Mouse (Mus musculus): ENCODE results near the gene Ppfia1. TPM values are rescaled to one million over a fixed set of nuclear protein-coding genes. Genes with fewer than 3 reads are reported as not detected.

Ppfia1 gene
- polyA plus RNA-seq, 1 experiment from 2014 or later, result 43.2 TPM

DNA sequence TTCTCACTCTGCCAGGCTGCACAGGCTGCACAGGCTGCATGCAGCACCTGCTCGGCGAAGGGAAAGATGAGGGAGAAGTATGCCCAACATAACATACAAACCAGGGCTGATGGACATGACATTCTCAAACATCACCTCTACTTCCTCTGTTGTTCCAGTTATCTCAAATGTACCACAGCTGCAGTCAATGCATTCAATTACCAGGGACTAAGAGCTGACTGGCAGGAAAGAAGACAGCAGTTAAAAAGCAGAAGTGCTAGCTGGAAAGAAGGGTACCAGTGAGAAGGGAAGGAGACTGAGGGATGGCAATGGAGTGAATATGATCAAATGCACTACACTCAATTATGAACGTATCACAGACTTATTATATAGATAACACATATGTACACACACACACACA is 17.2 kb downstream of the Ppfia1 start:
- Histone ChIP-seq H3K27ac (ENCODE audit: low read depth, low read length) (no peak overlapping the region), H3K4me2 (no peak overlapping the region), H3K36me3 (ENCODE audit: control insufficient read depth, insufficient read depth, low read length) (no peaks in the 10 kb centered on the region), H3K9ac (ENCODE audit: low read length) (no peak overlapping the region), H3K4me3 (ENCODE audit: low read depth, low read length) (no peak overlapping the region), H3K27me3 (ENCODE audit: control insufficient read depth, insufficient read depth, low read length) (no peaks in the 10 kb centered on the region), H3K9me3 (ENCODE audit: control insufficient read depth, low read length) (no peaks in the 10 kb centered on the region), H3K4me1 (ENCODE audit: control insufficient read depth, insufficient read depth, low read length) (no peaks in the 10 kb centered on the region)
- ATAC-seq (ENCODE audit: low FRiP score), result no peak
- no peak for DNase-seq (ENCODE audit: low spot score, missing footprints)
- WGBS, result 94% methylated on average over 3 of the region's 3 CpGs

DNA sequence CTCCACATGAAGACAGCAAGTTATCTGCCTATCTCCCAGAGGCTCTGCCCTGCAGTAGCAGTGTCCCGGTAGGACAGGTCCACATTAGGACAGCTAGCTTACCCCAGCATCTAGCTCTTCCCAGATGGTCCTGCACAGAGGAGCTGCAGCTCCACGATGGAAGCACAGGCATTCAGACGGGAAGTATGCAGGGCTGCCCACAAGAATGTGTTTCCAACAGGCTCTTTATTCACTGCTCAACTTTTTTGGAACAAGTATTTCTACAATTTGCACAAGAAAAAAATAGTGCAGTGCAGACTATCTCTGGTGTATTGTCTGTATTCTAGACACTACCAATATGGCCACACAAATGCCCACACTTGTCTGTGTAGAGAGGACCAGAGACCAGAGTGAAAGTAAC is 18.8 kb downstream of the Ppfia1 start:
- H3K27ac ChIP-seq (ENCODE audit: low read depth, low read length), result no peak overlapping the region

DNA sequence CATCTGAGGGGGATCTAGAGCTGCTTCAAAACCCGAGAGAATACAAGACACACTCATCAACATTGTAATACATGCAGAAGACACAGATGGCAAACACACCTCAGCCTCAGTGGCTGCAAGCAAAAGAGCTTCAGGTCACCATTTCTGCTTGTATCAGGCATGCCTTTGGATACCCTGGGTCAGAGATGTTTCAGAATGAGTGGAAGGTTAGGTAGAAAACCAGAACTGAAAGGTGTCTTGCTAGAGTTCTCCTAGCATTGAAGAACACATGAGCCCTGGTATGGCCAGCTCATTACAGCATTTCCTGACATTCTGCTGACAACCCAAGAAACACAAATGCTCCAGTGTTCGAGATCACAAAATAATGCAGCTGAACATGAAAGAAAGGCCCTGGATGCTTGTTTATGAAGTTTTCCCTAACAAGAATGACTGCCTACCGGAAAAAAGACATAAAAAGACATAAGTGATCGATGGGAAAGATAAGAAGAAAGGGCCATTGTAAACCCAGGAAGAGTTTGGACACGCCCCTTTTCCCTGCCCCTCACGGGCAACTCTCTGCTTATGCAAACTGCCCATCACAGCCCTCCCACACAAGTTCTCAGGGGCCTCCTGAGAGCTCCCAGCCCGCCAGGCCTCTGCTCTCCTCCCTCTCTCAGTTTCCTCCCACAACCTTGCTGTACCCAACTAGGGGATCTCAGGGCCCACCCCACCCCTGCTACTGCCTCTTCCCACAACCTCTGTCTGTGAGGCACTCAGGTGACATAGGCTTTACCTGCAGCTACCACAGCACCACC is 21.7 kb downstream of the Ppfia1 start:
- DNase-seq (ENCODE audit: low spot score, missing footprints), result no peak

More for the DNA sequence above, 18.8 kb downstream of the Ppfia1 start:
- Histone ChIP-seq H3K36me3 (ENCODE audit: control insufficient read depth, insufficient read depth, low read length) (no peaks in the 10 kb centered on the region), H3K4me3 (ENCODE audit: low read depth, low read length) (no peak overlapping the region), H3K9me3 (ENCODE audit: control insufficient read depth, low read length) (no peaks in the 10 kb centered on the region), H3K27me3 (ENCODE audit: control insufficient read depth, insufficient read depth, low read length) (no peaks in the 10 kb centered on the region), H3K4me2 (no peak overlapping the region), H3K4me1 (ENCODE audit: control insufficient read depth, insufficient read depth, low read length) (no peaks in the 10 kb centered on the region), H3K9ac (ENCODE audit: low read length) (no peak overlapping the region)
- DNase-seq (ENCODE audit: low spot score, missing footprints) (no peak), ATAC-seq (ENCODE audit: low FRiP score) (no peak)
- WGBS, result 88% methylated on average over 3 of the region's 3 CpGs

DNA sequence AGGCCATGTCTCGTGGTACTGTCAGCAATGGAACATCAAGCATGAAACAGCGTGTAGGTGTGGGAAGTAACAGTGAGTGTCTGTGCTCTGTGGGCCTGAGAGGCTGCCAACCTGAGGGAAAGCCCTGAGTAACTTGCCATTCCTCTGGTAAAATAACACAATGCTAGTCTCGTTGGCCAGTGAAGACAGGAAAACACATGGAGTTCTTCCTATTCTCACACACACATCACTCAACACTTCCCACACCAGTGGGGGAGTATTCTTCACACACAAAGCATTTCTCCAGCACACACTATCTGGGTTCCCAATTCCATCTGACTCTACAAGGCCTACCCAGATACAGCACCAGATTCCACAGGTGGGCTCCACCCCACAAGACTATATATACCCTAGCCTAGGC is 23.7 kb downstream of the Ppfia1 start:
- Histone ChIP-seq H3K9ac (ENCODE audit: low read length) (no peak overlapping the region), H3K36me3 (ENCODE audit: control insufficient read depth, insufficient read depth, low read length) (no peaks in the 10 kb centered on the region), H3K4me1 (ENCODE audit: control insufficient read depth, insufficient read depth, low read length) (no peaks in the 10 kb centered on the region), H3K27ac (ENCODE audit: low read depth, low read length) (no peak overlapping the region), H3K4me2 (no peak overlapping the region), H3K27me3 (ENCODE audit: control insufficient read depth, insufficient read depth, low read length) (no peaks in the 10 kb centered on the region), H3K9me3 (ENCODE audit: control insufficient read depth, low read length) (no peaks in the 10 kb centered on the region), H3K4me3 (ENCODE audit: low read depth, low read length) (no peak overlapping the region)
- no peak for ATAC-seq (ENCODE audit: low FRiP score)
- DNase-seq (ENCODE audit: low spot score, missing footprints), result no peak
- 94% methylated on average over 3 of the region's 3 CpGs for WGBS

More for the DNA sequence above, 21.7 kb downstream of the Ppfia1 start:
- no peaks in the 10 kb centered on the region for H3K36me3 ChIP-seq (ENCODE audit: control insufficient read depth, insufficient read depth, low read length)
- 57% methylated on average over 7 of the region's 7 CpGs for WGBS
- H3K9me3 ChIP-seq (ENCODE audit: control insufficient read depth, low read length), result no peaks in the 10 kb centered on the region
- no peak for ATAC-seq (ENCODE audit: low FRiP score)
- no peaks in the 10 kb centered on the region for H3K27me3 ChIP-seq (ENCODE audit: control insufficient read depth, insufficient read depth, low read length)
- no peaks in the 10 kb centered on the region for H3K4me1 ChIP-seq (ENCODE audit: control insufficient read depth, insufficient read depth, low read length)
- H3K4me2 ChIP-seq, result no peak overlapping the region
- H3K4me3 ChIP-seq (ENCODE audit: low read depth, low read length), result no peak overlapping the region
- H3K27ac ChIP-seq (ENCODE audit: low read depth, low read length), result no peak overlapping the region
- no peak overlapping the region for H3K9ac ChIP-seq (ENCODE audit: low read length)

DNA sequence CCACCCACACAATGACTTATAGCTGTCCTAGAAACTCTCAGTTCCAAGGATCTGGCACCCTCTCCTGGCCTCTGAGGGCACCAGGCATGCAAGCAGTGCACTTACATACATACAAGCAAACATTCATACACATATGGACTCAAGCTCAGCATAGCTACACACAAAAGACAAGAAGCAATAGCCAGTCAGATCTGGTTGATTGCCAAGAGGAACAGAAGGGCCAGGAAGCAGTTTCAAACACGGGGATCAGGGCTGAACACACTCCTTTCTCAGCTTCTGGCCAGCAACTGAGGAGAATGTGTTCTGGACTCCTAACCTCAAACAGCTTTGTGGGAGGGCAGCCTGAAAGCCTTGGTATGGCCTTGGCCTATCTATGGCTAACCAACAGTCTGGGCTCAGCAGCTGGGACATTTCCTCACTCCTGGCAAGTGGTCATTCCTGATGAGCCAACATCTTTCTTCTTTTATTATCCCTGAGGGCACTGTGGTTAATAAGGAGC is 25.8 kb downstream of the Ppfia1 start:
- no peak overlapping the region for H3K9ac ChIP-seq (ENCODE audit: low read length)
- 75% methylated on average over 1 of the region's 1 CpGs for WGBS

DNA sequence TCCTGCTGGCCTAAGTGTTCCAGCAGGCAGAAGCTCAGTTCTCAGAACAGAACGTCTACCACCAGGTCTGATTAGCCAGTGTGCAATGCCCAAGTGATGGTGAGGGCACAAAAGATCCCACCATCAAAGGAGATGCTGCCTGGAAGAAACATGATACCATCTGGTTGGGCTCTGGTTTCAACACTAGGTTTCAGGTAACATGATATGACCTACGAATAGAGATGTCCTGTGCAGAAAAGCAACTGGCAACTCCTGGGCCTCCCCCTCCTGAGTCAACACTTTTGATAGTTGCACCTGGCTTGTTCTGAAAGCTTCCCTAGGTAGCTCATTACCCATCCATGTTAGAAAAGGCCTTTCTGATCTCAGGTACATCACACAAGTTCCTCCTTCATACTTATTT is 26.9 kb downstream of the Ppfia1 start:
- no peaks in the 10 kb centered on the region for H3K9me3 ChIP-seq (ENCODE audit: control insufficient read depth, low read length)
- no peak overlapping the region for H3K9ac ChIP-seq (ENCODE audit: low read length)
- H3K4me3 ChIP-seq (ENCODE audit: low read depth, low read length), result no peak overlapping the region
- H3K27me3 ChIP-seq (ENCODE audit: control insufficient read depth, insufficient read depth, low read length), result no peaks in the 10 kb centered on the region
- H3K36me3 ChIP-seq (ENCODE audit: control insufficient read depth, insufficient read depth, low read length), result no peaks in the 10 kb centered on the region
- ATAC-seq (ENCODE audit: low FRiP score) (no peak), DNase-seq (ENCODE audit: low spot score, missing footprints) (no peak)
- no peak overlapping the region for H3K4me2 ChIP-seq
- no peak overlapping the region for H3K27ac ChIP-seq (ENCODE audit: low read depth, low read length)
- no peaks in the 10 kb centered on the region for H3K4me1 ChIP-seq (ENCODE audit: control insufficient read depth, insufficient read depth, low read length)
- 64% methylated on average over 2 of the region's 2 CpGs for WGBS

More for the DNA sequence above, 25.8 kb downstream of the Ppfia1 start:
- Histone ChIP-seq H3K27me3 (ENCODE audit: control insufficient read depth, insufficient read depth, low read length) (no peaks in the 10 kb centered on the region), H3K9me3 (ENCODE audit: control insufficient read depth, low read length) (no peaks in the 10 kb centered on the region), H3K36me3 (ENCODE audit: control insufficient read depth, insufficient read depth, low read length) (no peaks in the 10 kb centered on the region), H3K4me2 (no peak overlapping the region), H3K27ac (ENCODE audit: low read depth, low read length) (no peak overlapping the region), H3K4me3 (ENCODE audit: low read depth, low read length) (no peak overlapping the region), H3K4me1 (ENCODE audit: control insufficient read depth, insufficient read depth, low read length) (no peaks in the 10 kb centered on the region)
- DNase-seq (ENCODE audit: low spot score, missing footprints) (no peak), ATAC-seq (ENCODE audit: low FRiP score) (no peak)

DNA sequence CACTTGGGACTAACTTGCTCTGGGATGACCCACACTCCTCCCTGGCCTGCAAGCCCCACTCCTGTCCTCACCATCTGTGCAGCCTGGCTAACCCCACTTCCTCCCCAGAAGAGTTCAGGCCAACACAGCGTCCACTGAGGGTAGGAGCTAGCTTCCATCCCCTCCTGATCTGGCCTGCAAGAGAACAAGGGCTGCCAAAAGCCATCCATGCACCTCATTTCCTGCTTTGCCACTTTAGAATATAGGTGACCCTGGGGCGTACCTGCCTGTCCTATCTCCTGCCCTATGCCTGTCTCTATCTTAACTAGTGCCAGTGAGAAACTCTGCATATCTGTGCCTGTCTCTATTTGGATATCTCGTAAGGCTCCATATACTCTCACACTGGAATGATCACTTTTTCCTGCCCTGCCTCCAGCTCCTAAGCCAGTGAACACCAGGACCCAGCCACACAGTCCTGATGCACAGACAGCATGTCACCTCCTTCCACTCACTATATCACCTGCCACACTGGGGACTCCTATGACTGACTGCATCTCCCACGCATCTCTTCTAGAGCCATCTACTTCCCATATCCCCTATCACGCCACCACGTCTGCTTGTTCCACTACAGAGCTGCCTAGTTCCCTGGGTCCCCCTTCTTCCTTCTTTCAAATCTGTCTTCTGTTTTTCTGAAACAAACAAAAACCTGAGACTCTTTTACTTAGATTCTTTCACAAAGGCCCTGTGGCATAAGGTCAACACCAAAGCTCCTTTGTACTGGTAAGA is 28.9 kb downstream of the Ppfia1 start:
- H3K27me3 ChIP-seq (ENCODE audit: control insufficient read depth, insufficient read depth, low read length), result no peaks in the 10 kb centered on the region
- no peak overlapping the region for H3K27ac ChIP-seq (ENCODE audit: low read depth, low read length)
- H3K4me1 ChIP-seq (ENCODE audit: control insufficient read depth, insufficient read depth, low read length), result no peaks in the 10 kb centered on the region
- WGBS, result 86% methylated on average over 6 of the region's 6 CpGs
- H3K9ac ChIP-seq (ENCODE audit: low read length), result no peak overlapping the region
- peaks cover 3% of the 10 kb centered on the region; the same call in 1 of the 2 replicates for H3K36me3 ChIP-seq (ENCODE audit: control insufficient read depth, insufficient read depth, low read length)
- ATAC-seq (ENCODE audit: low FRiP score) (no peak), DNase-seq (ENCODE audit: low spot score, missing footprints) (no peak)
- H3K4me3 ChIP-seq (ENCODE audit: low read depth, low read length), result no peak overlapping the region
- no peak overlapping the region for H3K4me2 ChIP-seq
- no peaks in the 10 kb centered on the region for H3K9me3 ChIP-seq (ENCODE audit: control insufficient read depth, low read length)

DNA sequence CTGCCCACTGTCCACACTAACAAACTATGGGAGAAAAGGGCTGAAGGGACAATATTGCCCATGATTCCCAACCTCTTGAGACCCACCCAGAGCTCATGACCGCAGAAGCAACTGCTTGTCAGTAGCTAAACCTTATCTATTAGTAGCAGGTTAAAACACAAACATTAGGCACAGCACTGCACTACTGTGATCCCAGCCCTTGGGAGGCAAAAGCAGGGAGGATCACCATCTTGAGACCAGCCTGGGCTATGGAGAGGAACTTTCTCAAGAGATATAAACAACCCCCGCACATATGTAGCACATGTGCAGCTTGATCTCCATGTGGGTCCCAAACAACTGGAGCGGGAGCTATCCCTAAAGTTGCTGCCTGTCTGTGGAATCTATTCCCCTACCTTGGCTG is 30.1 kb downstream of the Ppfia1 start:
- Histone ChIP-seq H3K4me3 (ENCODE audit: low read depth, low read length) (no peak overlapping the region), H3K9ac (ENCODE audit: low read length) (no peak overlapping the region), H3K27me3 (ENCODE audit: control insufficient read depth, insufficient read depth, low read length) (no peaks in the 10 kb centered on the region), H3K4me1 (ENCODE audit: control insufficient read depth, insufficient read depth, low read length) (no peaks in the 10 kb centered on the region), H3K4me2 (no peak overlapping the region), H3K9me3 (ENCODE audit: control insufficient read depth, low read length) (no peaks in the 10 kb centered on the region), H3K27ac (ENCODE audit: low read depth, low read length) (no peak overlapping the region), H3K36me3 (ENCODE audit: control insufficient read depth, insufficient read depth, low read length) (peaks cover 10% of the 10 kb centered on the region; the same call in 1 of the 2 replicates)
- DNase-seq (ENCODE audit: low spot score, missing footprints) (no peak), ATAC-seq (ENCODE audit: low FRiP score) (no peak)
- WGBS, result 93% methylated on average over 3 of the region's 3 CpGs

DNA sequence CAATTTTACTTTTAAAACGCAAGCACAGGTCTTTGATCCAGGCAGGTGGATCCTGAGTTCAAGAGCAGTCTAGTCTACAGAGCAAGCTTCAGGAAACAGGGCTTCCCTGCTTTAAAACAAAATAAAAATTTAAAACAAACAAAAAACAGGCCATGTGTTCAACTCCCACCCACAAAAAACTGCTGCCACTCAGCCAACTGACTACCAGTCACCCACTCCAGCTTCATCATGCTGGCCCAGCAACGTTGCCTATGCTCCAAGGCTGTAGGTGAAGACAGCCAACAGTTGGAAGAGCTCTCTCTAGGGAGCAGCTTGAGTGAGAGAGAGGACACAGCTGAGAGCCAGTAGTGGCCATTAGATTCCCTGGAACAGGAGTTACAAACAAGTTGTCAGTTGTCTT is 31.6 kb downstream of the Ppfia1 start:
- Histone ChIP-seq H3K9ac (ENCODE audit: low read length) (no peak overlapping the region), H3K36me3 (ENCODE audit: control insufficient read depth, insufficient read depth, low read length) (peaks cover 10% of the 10 kb centered on the region; the same call in 1 of the 2 replicates), H3K27ac (ENCODE audit: low read depth, low read length) (no peak overlapping the region), H3K27me3 (ENCODE audit: control insufficient read depth, insufficient read depth, low read length) (no peaks in the 10 kb centered on the region), H3K4me2 (no peak overlapping the region), H3K4me3 (ENCODE audit: low read depth, low read length) (no peak overlapping the region), H3K9me3 (ENCODE audit: control insufficient read depth, low read length) (no peaks in the 10 kb centered on the region), H3K4me1 (ENCODE audit: control insufficient read depth, insufficient read depth, low read length) (no peaks in the 10 kb centered on the region)
- ATAC-seq (ENCODE audit: low FRiP score) (no peak), DNase-seq (ENCODE audit: low spot score, missing footprints) (no peak)
- WGBS, result 95% methylated on average over 2 of the region's 2 CpGs
